ENCODE assay signal across 16 mouse cellular contexts in the genomic region with DNA sequence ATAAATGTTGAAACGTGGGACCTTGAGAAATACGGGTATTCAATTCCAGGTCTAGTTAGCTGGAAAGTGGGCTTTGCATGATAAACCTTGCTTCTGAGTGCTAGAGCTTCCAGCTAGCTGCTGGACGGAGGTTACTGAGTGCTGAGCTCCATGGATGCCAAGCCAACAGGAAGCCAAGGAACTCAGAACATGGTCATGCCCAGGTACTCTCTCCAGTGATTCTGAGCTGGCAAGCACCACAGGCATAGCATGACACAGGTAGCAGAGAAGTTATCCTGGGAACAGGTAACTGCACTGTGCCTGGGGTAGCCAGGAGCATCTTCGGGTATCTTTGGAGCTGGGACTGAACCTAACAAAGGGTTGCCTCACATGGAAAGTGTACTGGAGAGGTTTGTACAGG.
"Had no signal": no experiment of that assay in that cellular context is flagged by ENCODE, and none has a peak within 500 bp of the region (broad histone marks: within the 10 kb centered on the region; RNA-seq: fewer than 3 reads in every experiment).

No protein-coding gene starts in this region.

- H3K27ac ChIP-seq: neural tube, embryonic 13.5 days; neural tube, embryonic 15.5 days; stomach, embryonic 15.5 days; stomach, postnatal 0 days had no signal

- H3K9ac ChIP-seq: neural tube, embryonic 13.5 days; neural tube, embryonic 15.5 days; stomach, embryonic 15.5 days had no signal

- H3K9me3 ChIP-seq: neural tube, embryonic 13.5 days; neural tube, embryonic 15.5 days; stomach, embryonic 15.5 days had no signal

- H3K4me3 ChIP-seq: neural tube, embryonic 13.5 days; neural tube, embryonic 15.5 days; stomach, embryonic 15.5 days had no signal

- H3K4me1 ChIP-seq: neural tube, embryonic 13.5 days; neural tube, embryonic 15.5 days; stomach, embryonic 15.5 days had no signal

- H3K27me3 ChIP-seq: neural tube, embryonic 13.5 days; neural tube, embryonic 15.5 days; stomach, embryonic 15.5 days had no signal

- H3K4me2 ChIP-seq: neural tube, embryonic 13.5 days; neural tube, embryonic 15.5 days; stomach, embryonic 15.5 days had no signal

- DNase-seq: retina, postnatal 1 day; right cerebral cortex, adult 18-20 months; right cerebral cortex, postnatal 14 days; right cerebral cortex, postnatal 25 days; right cerebral cortex, postnatal 4 days; spleen, adult 18-20 months; thymus, adult 18-20 months; thymus, adult 2 months; thymus, postnatal 14 days; thymus, postnatal 25 days; thymus, postnatal 36 days; thymus, postnatal 4 days had no signal

- H3K36me3 ChIP-seq: neural tube, embryonic 13.5 days; neural tube, embryonic 15.5 days; stomach, embryonic 15.5 days had no signal
